16 mouse cellular contexts compared by ENCODE assay signal in the genomic region with DNA sequence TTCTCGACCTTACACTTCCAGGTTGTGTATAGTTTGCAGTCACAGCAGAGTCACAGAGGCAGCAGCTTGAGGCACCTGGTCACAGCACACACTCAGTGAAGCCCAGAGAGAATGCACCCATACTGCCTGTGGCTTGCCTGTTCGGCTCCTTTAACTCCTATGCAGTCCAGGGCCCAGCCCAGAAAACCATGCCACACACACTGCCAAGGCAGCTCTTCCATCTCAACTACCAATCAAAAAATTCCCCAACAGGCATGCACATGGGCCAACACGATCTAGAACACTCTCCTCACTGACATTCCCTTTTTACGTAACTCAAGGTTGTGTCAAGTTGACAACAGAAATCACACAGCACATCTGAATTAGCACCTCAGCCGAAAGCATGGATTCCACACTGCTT.
"Had no signal": no experiment of that assay in that cellular context is flagged by ENCODE, and none has a peak within 500 bp of the region (broad histone marks: within the 10 kb centered on the region; RNA-seq: fewer than 3 reads in every experiment).

No protein-coding gene starts in this region.

- DNase-seq: gastrocnemius, adult 2 months; gastrocnemius, postnatal 14 days; gastrocnemius, postnatal 36 days; heart, adult 2 months; heart, postnatal 10 days; heart, postnatal 4 days; kidney, adult 18-20 months; kidney, adult 8-10 months; kidney, postnatal 10 days; kidney, postnatal 25 days; kidney, postnatal 4 days had no signal

- ATAC-seq: hindbrain, embryonic 16.5 days; inflammation-experienced regulatory T-cells, adult 6 months; intestine, embryonic 15.5 days; intestine, postnatal 0 days; liver, embryonic 12.5 days had no signal
